Mouse (Mus musculus) olfactory bulb, adult 2 months (tissue): ENCODE data around the gene Mllt3.

Source experiments
- CTCF ChIP-seq: fragments of 200-500 bp; IDR thresholded peaks from 2 replicates; pipeline ENCODE4 v1.5.1; 2012; ENCODE audit warnings: low read depth, mild to moderate bottlenecking, low read length, moderate library complexity; ENCODE audit not compliant: insufficient read depth
- POLR2A ChIP-seq: fragments of 200-500 bp; IDR thresholded peaks from 2 replicates; pipeline ENCODE4 v1.6.1; 2012; ENCODE audit warnings: mild to moderate bottlenecking, low read depth, low read length, moderate library complexity; ENCODE audit not compliant: insufficient read depth

DNA sequence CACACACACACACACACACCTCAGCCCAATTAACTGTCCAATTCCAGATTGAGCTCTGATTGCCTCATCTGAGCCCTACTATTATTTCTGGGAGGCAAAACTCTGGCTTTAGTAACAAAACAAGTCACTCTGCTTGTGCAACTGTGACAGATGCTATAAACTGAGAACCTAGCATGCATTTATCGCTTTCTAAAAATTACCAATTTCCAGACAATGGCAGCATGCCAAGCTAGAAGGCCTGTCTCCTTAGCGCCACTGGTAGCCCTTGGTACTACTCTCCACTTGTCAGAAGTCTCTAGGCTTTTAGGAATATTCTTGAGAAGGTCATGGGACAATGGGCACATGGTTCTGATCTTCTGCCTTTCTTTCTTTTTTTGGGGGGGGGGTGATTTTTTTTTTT is 257.4 kb downstream of the Mllt3 start:
- TF ChIP-seq CTCF (no peak), POLR2A (no peak)
